Mouse (Mus musculus) kidney, adult 2 months (tissue): ENCODE data around the gene Col4a2.

ENCODE experiments used
- CTCF ChIP-seq: fragments of 200-500 bp; conservative IDR thresholded peaks from 2 replicates; pipeline ENCODE4 v1.5.1; 2011; ENCODE audit warnings: low read depth, mild to moderate bottlenecking, control low read depth, low read length, moderate library complexity, mixed read lengths; ENCODE audit not compliant: insufficient read depth, insufficient read length
- POLR2A ChIP-seq: fragments of 200-500 bp; IDR thresholded peaks from one replicate; pipeline ENCODE4 v1.6.1; 2011; ENCODE audit warnings: low read depth, low read length, control low read depth

DNA sequence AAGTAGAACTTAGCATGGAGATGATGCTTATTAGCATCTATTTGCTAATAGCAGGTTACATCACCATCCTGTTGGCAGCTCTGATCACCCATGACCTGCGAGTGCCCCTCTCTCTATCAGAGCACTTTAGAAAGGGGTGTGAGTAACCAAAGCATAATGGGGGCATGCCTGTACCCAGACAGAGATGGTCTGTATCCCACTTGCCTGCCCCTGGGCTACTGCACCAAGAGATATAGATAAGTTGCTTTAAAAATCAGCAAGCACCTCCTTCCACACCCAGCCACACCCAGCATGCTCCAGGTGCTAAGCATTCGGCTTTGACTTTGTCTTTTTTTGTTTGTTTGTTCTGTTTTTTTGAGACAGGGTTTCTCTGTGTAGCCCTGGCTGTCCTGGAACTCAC is 163.3 kb downstream of the Col4a2 start:
- no peak for TF ChIP-seq POLR2A
- TF ChIP-seq CTCF: no peak
